Mouse (Mus musculus) CH12.LX (cell line): ENCODE data around the gene Wdr13.

ENCODE experiments used
- CTCF ChIP-seq, 2 experiments: IDR thresholded peaks in 1 of 2; conservative IDR thresholded peaks in 1 of 2; 2 replicates each; pipeline ENCODE4 v1.5.1; 2011 to 2012; ENCODE audit warnings: low read depth in 2 of 2, low read length in 2 of 2, improper control_type of control experiment in 1 of 2, inconsistent platforms in 1 of 2, mild to moderate bottlenecking in 1 of 2, moderate library complexity in 1 of 2
- EP300 ChIP-seq: IDR thresholded peaks from 2 replicates; pipeline ENCODE4 v1.6.1; 2011; ENCODE audit warnings: low read length, improper control_type of control experiment
- MAZ ChIP-seq: IDR thresholded peaks from 2 replicates; pipeline ENCODE4 v1.6.1; 2012; ENCODE audit warnings: low read depth, mild to moderate bottlenecking, inconsistent platforms, low read length, improper control_type of control experiment, moderate library complexity
- MYC ChIP-seq: IDR thresholded peaks from 2 replicates; pipeline ENCODE4 v1.6.1; 2011; ENCODE audit warnings: low read depth, mild to moderate bottlenecking, improper control_type of control experiment, low read length
- RAD21 ChIP-seq: IDR thresholded peaks from 2 replicates; pipeline ENCODE4 v1.6.1; 2011; ENCODE audit warnings: low read depth, mild to moderate bottlenecking, low read length, improper control_type of control experiment, moderate library complexity
- USF1 ChIP-seq: IDR thresholded peaks from 2 replicates; pipeline ENCODE4 v1.6.1; 2014; ENCODE audit warnings: low read depth, mild to moderate bottlenecking, inconsistent platforms, low read length, improper control_type of control experiment
- ZC3H11A ChIP-seq: IDR thresholded peaks from 2 replicates; pipeline ENCODE4 v1.6.1; 2012; ENCODE audit warnings: low read depth, mild to moderate bottlenecking, inconsistent platforms, low read length, improper control_type of control experiment

- no peak for TF ChIP-seq USF1
- TF ChIP-seq MAZ = no peak
- no peak for TF ChIP-seq ZC3H11A
- TF ChIP-seq CTCF (conservative IDR thresholded peaks at IDR 0.05 in 1 of 2, IDR thresholded peaks at IDR 0.05 in 1 of 2; ENCODE audit: low read depth in 2 of 2, low read length in 2 of 2) = no peak
- TF ChIP-seq EP300 = no peak
- TF ChIP-seq MYC = no peak
- no peak for TF ChIP-seq RAD21
Measured at GRCm38 (mm10) chrX:8131393-8131792, 1.3 kb downstream of the Wdr13 start.
